Mouse (Mus musculus) embryo, embryonic 9.5 days (tissue): ENCODE measurements around the gene Cyb5d1.

Experiments used
- DNase-seq: peaks from one replicate; pipeline ENCODE4 v3.0.0-alpha.2; 2017; ENCODE audit errors: extremely low spot score

Gene Cyb5d1

GRCm38 (mm10) chr11:69379600-69379999 is 15.8 kb downstream of the Cyb5d1 start:
- DNase-seq = no peak

- DNase-seq = no peak
Observed at GRCm38 (mm10) chr11:69377766-69378165, 17.7 kb downstream of the Cyb5d1 start.

GRCm38 (mm10) chr11:69375646-69376045 is 19.8 kb downstream of the Cyb5d1 start:
- no peak for DNase-seq

GRCm38 (mm10) chr11:69373223-69373965 is 22.0 kb downstream of the Cyb5d1 start:
- DNase-seq = no peak

- DNase-seq = no peak
Observed at GRCm38 (mm10) chr11:69372780-69373170, 22.7 kb downstream of the Cyb5d1 start.

GRCm38 (mm10) chr11:69372056-69372779 is 23.2 kb downstream of the Cyb5d1 start:
- peak; percentile 26 for DNase-seq

- peak; percentile 40 for DNase-seq
Observed at GRCm38 (mm10) chr11:69371601-69372000, 23.8 kb downstream of the Cyb5d1 start.

GRCm38 (mm10) chr11:69370817-69371215 is 24.6 kb downstream of the Cyb5d1 start:
- peak; percentile 37 for DNase-seq

- no peak for DNase-seq
Observed at GRCm38 (mm10) chr11:69369990-69370816, 25.2 kb downstream of the Cyb5d1 start.

- DNase-seq = peak; percentile 60
Observed at GRCm38 (mm10) chr11:69369215-69369989, 26.0 kb downstream of the Cyb5d1 start, which contains the start of gene Chd3. TSS of gene Chd3 (minus strand) at chr11:69369406.

GRCm38 (mm10) chr11:69368356-69369214 is 26.8 kb downstream of the Cyb5d1 start:
- DNase-seq = peak; percentile 76

- no peak for DNase-seq
Observed at GRCm38 (mm10) chr11:69367616-69368355, 27.6 kb downstream of the Cyb5d1 start.

GRCm38 (mm10) chr11:69366855-69367615 is 28.4 kb downstream of the Cyb5d1 start:
- DNase-seq = peak; percentile 48

GRCm38 (mm10) chr11:69366157-69366854 is 29.1 kb downstream of the Cyb5d1 start:
- peak; percentile 87 for DNase-seq

GRCm38 (mm10) chr11:69365722-69366121 is 29.7 kb downstream of the Cyb5d1 start:
- DNase-seq = peak; percentile 43

GRCm38 (mm10) chr11:69364910-69365309 is 30.5 kb downstream of the Cyb5d1 start:
- peak; percentile 65 for DNase-seq

- DNase-seq = no peak
Observed at GRCm38 (mm10) chr11:69364376-69364775, 31.1 kb downstream of the Cyb5d1 start.

- DNase-seq = no peak
Observed at GRCm38 (mm10) chr11:69362479-69362878, 33.0 kb downstream of the Cyb5d1 start.
